Mouse (Mus musculus) intestine, embryonic 16.5 days (tissue): Measurements from ENCODE around the gene Ccdc155. TPM values are rescaled to one million over a fixed set of nuclear protein-coding genes. Genes with fewer than 3 reads are reported as not detected.
"Not testable (repeated sequence)": the region's sequence is repeated elsewhere in the genome, so short reads cannot be mapped to it uniquely, and the experiment has no call there.

Experiments used
- ATAC-seq: fragments of 200-750 bp; cut with Nextera tagmentation; 2 replicates; pipeline ENCODE4 v1.8.0; 2017; ENCODE audit warnings: moderate TSS enrichment, moderate library complexity
- H3K27ac ChIP-seq: fragments of 300-500 bp; sonication (generic); 2 replicates; pipeline ENCODE4 v1.5.1; 2014; ENCODE audit warnings: mild to moderate bottlenecking, low read length
- H3K27me3 ChIP-seq: fragments of 300-500 bp; sonication (generic); replicated peaks from 2 replicates; pipeline ENCODE4 v1.6.1; 2014; ENCODE audit warnings: low read length, control low read depth, mixed read lengths; ENCODE audit not compliant: control insufficient read depth, insufficient read depth
- H3K36me3 ChIP-seq: fragments of 300-500 bp; sonication (generic); 2 replicates; pipeline ENCODE4 v1.6.1; 2014; ENCODE audit warnings: low read length, control low read depth; ENCODE audit not compliant: control insufficient read depth, insufficient read depth
- H3K4me1 ChIP-seq: fragments of 300-500 bp; sonication (generic); 2 replicates; pipeline ENCODE4 v1.6.1; 2014; ENCODE audit warnings: low read length, control low read depth, mixed read lengths; ENCODE audit not compliant: control insufficient read depth, insufficient read depth
- H3K4me2 ChIP-seq: fragments of 300-500 bp; sonication (generic); 2 replicates; pipeline ENCODE4 v1.6.1; 2014; ENCODE audit warnings: low read depth, low read length, control low read depth
- H3K4me3 ChIP-seq: fragments of 300-500 bp; sonication (generic); 2 replicates; pipeline ENCODE4 v1.5.1; 2014; ENCODE audit warnings: mild to moderate bottlenecking, low read length
- H3K9ac ChIP-seq: fragments of 300-500 bp; sonication (generic); 2 replicates; pipeline ENCODE4 v1.6.1; 2014; ENCODE audit warnings: low read depth, low read length
- H3K9me3 ChIP-seq: fragments of 300-500 bp; sonication (generic); 2 replicates; pipeline ENCODE4 v1.6.1; 2016; ENCODE audit warnings: low read length, control low read depth; ENCODE audit not compliant: control insufficient read depth
- WGBS: fragments of 180-500 bp; shearing (Covaris S2); extraction: QIAGEN DNeasy Blood & Tissue Kit; methylation state at CpG from one replicate; pipeline ENCODE4 v1.1.7; 2014; 5-methylcytosine and 5-hydroxymethylcytosine counted together
- polyA plus RNA-seq: library from polyadenylated mRNA; unstranded; fragments of >200 nt; fragmentation: Nextera tagmentation; extraction: Ambion mirVana; gene quantifications from 2 replicates; pipeline ENCODE4 v1.2.1, GENCODE M21; 2015

Gene Ccdc155
- polyA plus RNA-seq, 1 experiment from 2014 or later, result 0.44 TPM

- H3K9ac ChIP-seq, result no peak overlapping the region
- H3K9me3 ChIP-seq, result peaks cover 10% of the 10 kb centered on the region
- peaks cover 61% of the 10 kb centered on the region for H3K27me3 ChIP-seq
- 5% methylated on average over 29 of the region's 29 CpGs for WGBS
- peak overlapping the region; percentile 5; the same call in 1 of the 2 replicates for H3K4me3 ChIP-seq
- no peaks in the 10 kb centered on the region for H3K36me3 ChIP-seq
- H3K27ac ChIP-seq, result no peak overlapping the region
- H3K4me1 ChIP-seq, result 0 out of 2 replicates have a peak, but pooled peaks cover 8% of the 10 kb centered on the region
- H3K4me2 ChIP-seq, result no peak overlapping the region
- ATAC-seq, result no peak; the same call in 1 of the 2 replicates
These were observed 30.0 kb downstream of the Ccdc155 start for GRCm38 (mm10) chr7:45174567-45175280.

- not testable (repeated sequence) for H3K4me3 ChIP-seq, H3K4me2 ChIP-seq, H3K36me3 ChIP-seq, ATAC-seq, H3K9ac ChIP-seq, H3K27ac ChIP-seq, H3K4me1 ChIP-seq
- Histone ChIP-seq H3K9me3 (peaks cover 19% of the 10 kb centered on the region), H3K27me3 (peaks cover 59% of the 10 kb centered on the region)
- 73% methylated on average over 1 of the region's 1 CpGs for WGBS
These were observed 30.9 kb downstream of the Ccdc155 start for GRCm38 (mm10) chr7:45173772-45174171.

GRCm38 (mm10) chr7:45172974-45173373 lies 31.7 kb downstream of the Ccdc155 start:
- WGBS, result 58% methylated on average over 7 of the region's 7 CpGs
- no peak overlapping the region for H3K4me3 ChIP-seq
- H3K27me3 ChIP-seq, result peaks cover 59% of the 10 kb centered on the region

GRCm38 (mm10) chr7:45169495-45169894 lies 35.2 kb downstream of the Ccdc155 start:
- H3K27ac ChIP-seq, result no peak overlapping the region
- no peak overlapping the region for H3K4me2 ChIP-seq
- no peak overlapping the region for H3K4me3 ChIP-seq
- no peak overlapping the region for H3K9ac ChIP-seq
- H3K4me1 ChIP-seq, result no peaks in the 10 kb centered on the region
- no peaks in the 10 kb centered on the region for H3K36me3 ChIP-seq
- WGBS, result 90% methylated on average over 3 of the region's 3 CpGs
- ATAC-seq, result no peak
- peaks cover 55% of the 10 kb centered on the region for H3K27me3 ChIP-seq
- peaks cover 19% of the 10 kb centered on the region for H3K9me3 ChIP-seq

More at GRCm38 (mm10) chr7:45172974-45173373, 31.7 kb downstream of the Ccdc155 start:
- no peak for ATAC-seq
- no peaks in the 10 kb centered on the region for H3K36me3 ChIP-seq
- no peak overlapping the region for H3K4me2 ChIP-seq
- peaks cover 19% of the 10 kb centered on the region for H3K9me3 ChIP-seq
- H3K4me1 ChIP-seq, result 0 out of 2 replicates have a peak, but pooled peaks cover 8% of the 10 kb centered on the region
- H3K9ac ChIP-seq, result no peak overlapping the region
- no peak overlapping the region for H3K27ac ChIP-seq

- Histone ChIP-seq H3K9me3 (peaks cover 19% of the 10 kb centered on the region), H3K27ac (no peak overlapping the region), H3K4me1 (peaks cover 4% of the 10 kb centered on the region; the same call in 1 of the 2 replicates), H3K4me2 (no peak overlapping the region), H3K9ac (no peak overlapping the region), H3K4me3 (no peak overlapping the region), H3K27me3 (peaks cover 57% of the 10 kb centered on the region), H3K36me3 (no peaks in the 10 kb centered on the region)
- no peak for ATAC-seq
- 8% methylated on average over 24 of the region's 24 CpGs for WGBS
These were observed 36.0 kb downstream of the Ccdc155 start for GRCm38 (mm10) chr7:45168656-45169055.

GRCm38 (mm10) chr7:45167761-45168445 lies 36.8 kb downstream of the Ccdc155 start:
- peaks cover 65% of the 10 kb centered on the region for H3K27me3 ChIP-seq
- 3% methylated on average over 19 of the region's 19 CpGs for WGBS

GRCm38 (mm10) chr7:45166950-45167401 lies 37.7 kb downstream of the Ccdc155 start:
- H3K9ac ChIP-seq, result no peak overlapping the region
- H3K36me3 ChIP-seq, result no peaks in the 10 kb centered on the region
- no peak overlapping the region for H3K4me2 ChIP-seq
- peaks cover 7% of the 10 kb centered on the region for H3K4me1 ChIP-seq
- H3K27me3 ChIP-seq, result peaks cover 68% of the 10 kb centered on the region
- H3K9me3 ChIP-seq, result peaks cover 19% of the 10 kb centered on the region
- no peak for ATAC-seq
- H3K4me3 ChIP-seq, result no peak overlapping the region
- 21% methylated on average over 8 of the region's 10 CpGs for WGBS
- H3K27ac ChIP-seq, result no peak overlapping the region

More at GRCm38 (mm10) chr7:45167761-45168445, 36.8 kb downstream of the Ccdc155 start:
- H3K36me3 ChIP-seq, result no peaks in the 10 kb centered on the region
- peaks cover 4% of the 10 kb centered on the region; the same call in 1 of the 2 replicates for H3K4me1 ChIP-seq
- no peak overlapping the region for H3K4me2 ChIP-seq
- H3K27ac ChIP-seq, result no peak overlapping the region
- H3K9me3 ChIP-seq, result peaks cover 19% of the 10 kb centered on the region
- H3K4me3 ChIP-seq, result no peak overlapping the region
- no peak for ATAC-seq
- H3K9ac ChIP-seq, result no peak overlapping the region

- Histone ChIP-seq H3K27me3 (peaks cover 68% of the 10 kb centered on the region), H3K4me3 (no peak overlapping the region)
- WGBS, result 46% methylated on average over 11 of the region's 11 CpGs
These were observed 39.0 kb downstream of the Ccdc155 start for GRCm38 (mm10) chr7:45165701-45166100.

GRCm38 (mm10) chr7:45164833-45165232 lies 39.9 kb downstream of the Ccdc155 start:
- Histone ChIP-seq H3K27me3 (peaks cover 65% of the 10 kb centered on the region), H3K4me2 (no peak overlapping the region), H3K4me3 (no peak overlapping the region), H3K9ac (no peak overlapping the region), H3K27ac (no peak overlapping the region), H3K9me3 (peaks cover 10% of the 10 kb centered on the region), H3K36me3 (0 out of 2 replicates have a peak, but pooled peaks cover 3% of the 10 kb centered on the region), H3K4me1 (peaks cover 7% of the 10 kb centered on the region)
- ATAC-seq, result no peak
- WGBS, result 65% methylated on average over 5 of the region's 5 CpGs

More at GRCm38 (mm10) chr7:45165701-45166100, 39.0 kb downstream of the Ccdc155 start:
- H3K4me2 ChIP-seq, result no peak overlapping the region
- ATAC-seq, result no peak
- no peaks in the 10 kb centered on the region for H3K36me3 ChIP-seq
- H3K27ac ChIP-seq, result no peak overlapping the region
- no peak overlapping the region for H3K9ac ChIP-seq
- peaks cover 18% of the 10 kb centered on the region for H3K9me3 ChIP-seq
- peaks cover 7% of the 10 kb centered on the region for H3K4me1 ChIP-seq
